Mouse (Mus musculus) hindbrain, embryonic 12.5 days (tissue): ENCODE measurements around the gene Fam20a. TPM values are rescaled to one million over a fixed set of nuclear protein-coding genes. Genes with fewer than 3 reads are reported as not detected.

ENCODE experiments used
- ATAC-seq: fragments of 200-750 bp; cut with Nextera tagmentation; 2 replicates; pipeline ENCODE4 v1.8.0; 2017; ENCODE audit warnings: moderate TSS enrichment; ENCODE audit not compliant: low FRiP score
- H3K27ac ChIP-seq: fragments of 300-500 bp; sonication (generic); 2 replicates; pipeline ENCODE4 v1.5.1; 2016; ENCODE audit warnings: mild to moderate bottlenecking
- H3K27me3 ChIP-seq: fragments of 300-500 bp; sonication (generic); 2 replicates; pipeline ENCODE4 v1.6.1; 2016; ENCODE audit warnings: mild to moderate bottlenecking
- H3K36me3 ChIP-seq: fragments of 300-500 bp; sonication (generic); 2 replicates; pipeline ENCODE4 v1.6.1; 2016; ENCODE audit warnings: mild to moderate bottlenecking
- H3K4me1 ChIP-seq: fragments of 300-500 bp; sonication (generic); 2 replicates; pipeline ENCODE4 v1.6.1; 2016
- H3K4me2 ChIP-seq: fragments of 300-500 bp; sonication (generic); replicated peaks from 2 replicates; pipeline ENCODE4 v1.6.1; 2016; ENCODE audit warnings: mild to moderate bottlenecking
- H3K4me3 ChIP-seq: fragments of 300-500 bp; sonication (generic); 2 replicates; pipeline ENCODE4 v1.5.1; 2016; ENCODE audit warnings: mild to moderate bottlenecking
- H3K9ac ChIP-seq: fragments of 300-500 bp; sonication (generic); 2 replicates; pipeline ENCODE4 v1.6.1; 2016; ENCODE audit warnings: mild to moderate bottlenecking, moderate library complexity
- H3K9me3 ChIP-seq: fragments of 300-500 bp; sonication (generic); replicated peaks from 2 replicates; pipeline ENCODE4 v1.6.1; 2016; ENCODE audit warnings: mild to moderate bottlenecking
- WGBS: fragments of 180-500 bp; shearing (Covaris S2); methylation state at CpG from one replicate; pipeline ENCODE4 v1.1.7; 2016; 5-methylcytosine and 5-hydroxymethylcytosine counted together
- polyA plus RNA-seq: library from polyadenylated mRNA; unstranded; fragments of >200 nt; fragmentation: Nextera tagmentation; extraction: Ambion mirVana; gene quantifications from 2 replicates; pipeline ENCODE4 v1.2.1, GENCODE M21; 2016

The Fam20a gene
- polyA plus RNA-seq, 1 experiment from 2014 or later = 4.8 TPM

DNA sequence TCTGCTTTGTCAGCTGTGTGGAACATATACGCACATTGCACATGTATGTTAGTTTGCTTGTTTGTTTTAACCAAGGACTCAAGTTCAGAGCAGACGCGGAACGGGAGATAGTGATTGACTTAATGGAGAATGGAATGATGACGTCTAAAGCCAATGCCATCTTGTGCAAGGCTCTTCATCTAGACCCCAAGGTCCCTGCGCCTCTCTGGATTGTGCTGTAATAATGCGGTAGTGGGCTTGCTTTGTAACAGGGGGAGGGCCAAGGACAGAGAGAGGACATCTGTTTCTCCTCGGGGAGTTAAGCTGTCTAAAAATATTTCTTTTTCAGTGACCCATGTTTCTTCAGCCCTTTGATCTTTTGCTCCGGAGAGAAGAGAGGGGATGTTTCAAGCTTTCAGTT, 87.2 kb downstream of the Fam20a start:
- Histone ChIP-seq H3K9me3 (no peaks in the 10 kb centered on the region), H3K4me3 (no peak overlapping the region), H3K4me1 (no peaks in the 10 kb centered on the region), H3K9ac (no peak overlapping the region), H3K27ac (no peak overlapping the region), H3K4me2 (no peak overlapping the region), H3K36me3 (no peaks in the 10 kb centered on the region), H3K27me3 (no peaks in the 10 kb centered on the region)
- 77% methylated on average over 9 of the region's 9 CpGs for WGBS
- no peak for ATAC-seq

DNA sequence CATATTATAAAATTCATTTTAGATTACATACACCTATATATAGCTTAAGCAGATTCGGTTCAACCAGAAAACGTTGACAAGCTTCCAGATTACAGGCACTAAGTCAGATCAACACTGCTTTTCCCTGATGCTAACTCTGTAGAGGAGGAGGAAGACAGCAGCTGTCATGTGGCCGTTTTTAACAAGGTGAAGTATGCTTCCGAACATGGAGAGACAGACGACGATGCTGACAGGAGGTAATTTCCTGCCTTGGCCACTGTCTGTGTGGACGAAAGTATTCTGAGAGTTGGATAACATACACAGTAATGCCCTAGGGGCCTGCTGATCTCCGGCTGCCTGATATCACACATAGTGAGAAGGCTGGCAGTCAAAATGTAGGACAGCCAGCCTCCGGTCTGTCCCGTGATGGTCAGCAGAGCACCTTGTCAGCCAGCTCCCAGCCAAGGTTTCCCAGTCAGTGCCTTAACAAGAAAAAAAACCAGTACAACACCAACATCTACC, 93.0 kb downstream of the Fam20a start:
- H3K4me3 ChIP-seq = no peak overlapping the region
- H3K27me3 ChIP-seq = no peaks in the 10 kb centered on the region
- ATAC-seq = no peak
- H3K9ac ChIP-seq = no peak overlapping the region
- WGBS = 70% methylated on average over 10 of the region's 10 CpGs
- H3K4me1 ChIP-seq = no peaks in the 10 kb centered on the region
- no peaks in the 10 kb centered on the region for H3K36me3 ChIP-seq
- no peaks in the 10 kb centered on the region for H3K9me3 ChIP-seq
- H3K4me2 ChIP-seq = no peak overlapping the region
- no peak overlapping the region for H3K27ac ChIP-seq

GRCm38 (mm10) chr11:109628099-109628498, 94.0 kb downstream of the Fam20a start:
- Histone ChIP-seq H3K4me3 (no peak overlapping the region), H3K27me3 (no peaks in the 10 kb centered on the region), H3K27ac (no peak overlapping the region), H3K4me2 (no peak overlapping the region), H3K9me3 (no peaks in the 10 kb centered on the region), H3K9ac (no peak overlapping the region), H3K4me1 (no peaks in the 10 kb centered on the region), H3K36me3 (no peaks in the 10 kb centered on the region)
- no peak for ATAC-seq
- WGBS = 85% methylated on average over 3 of the region's 3 CpGs

GRCm38 (mm10) chr11:109627648-109628047, 94.4 kb downstream of the Fam20a start:
- H3K4me3 ChIP-seq = no peak overlapping the region
- no peak for ATAC-seq
- WGBS = 91% methylated on average over 4 of the region's 4 CpGs

GRCm38 (mm10) chr11:109623238-109623637, 98.8 kb downstream of the Fam20a start:
- no peak overlapping the region for H3K4me3 ChIP-seq
- no peaks in the 10 kb centered on the region for H3K9me3 ChIP-seq
- no peak overlapping the region for H3K9ac ChIP-seq
- H3K27me3 ChIP-seq = no peaks in the 10 kb centered on the region
- ATAC-seq = no peak
- H3K4me2 ChIP-seq = no peak overlapping the region
- H3K4me1 ChIP-seq = 0 out of 2 replicates have a peak, but pooled peaks cover 3% of the 10 kb centered on the region
- no peaks in the 10 kb centered on the region for H3K36me3 ChIP-seq
- no peak overlapping the region for H3K27ac ChIP-seq
- WGBS = 84% methylated on average over 7 of the region's 7 CpGs

More at GRCm38 (mm10) chr11:109627648-109628047, 94.4 kb downstream of the Fam20a start:
- H3K36me3 ChIP-seq = no peaks in the 10 kb centered on the region
- no peaks in the 10 kb centered on the region for H3K4me1 ChIP-seq
- no peak overlapping the region for H3K4me2 ChIP-seq
- H3K27ac ChIP-seq = no peak overlapping the region
- no peak overlapping the region for H3K9ac ChIP-seq
- no peaks in the 10 kb centered on the region for H3K9me3 ChIP-seq
- no peaks in the 10 kb centered on the region for H3K27me3 ChIP-seq

- no peak overlapping the region for H3K9ac ChIP-seq
- no peaks in the 10 kb centered on the region for H3K27me3 ChIP-seq
- H3K4me1 ChIP-seq = 0 out of 2 replicates have a peak, but pooled peaks cover 3% of the 10 kb centered on the region
- no peak overlapping the region for H3K4me3 ChIP-seq
- no peak overlapping the region for H3K27ac ChIP-seq
- WGBS = 45% methylated on average over 15 of the region's 15 CpGs
- no peaks in the 10 kb centered on the region for H3K9me3 ChIP-seq
- no peaks in the 10 kb centered on the region for H3K36me3 ChIP-seq
- no peak for ATAC-seq
- peak overlapping the region; percentile 22; the same call in 1 of the 2 replicates for H3K4me2 ChIP-seq
Observed at GRCm38 (mm10) chr11:109622518-109623037, 99.5 kb downstream of the Fam20a start.

DNA sequence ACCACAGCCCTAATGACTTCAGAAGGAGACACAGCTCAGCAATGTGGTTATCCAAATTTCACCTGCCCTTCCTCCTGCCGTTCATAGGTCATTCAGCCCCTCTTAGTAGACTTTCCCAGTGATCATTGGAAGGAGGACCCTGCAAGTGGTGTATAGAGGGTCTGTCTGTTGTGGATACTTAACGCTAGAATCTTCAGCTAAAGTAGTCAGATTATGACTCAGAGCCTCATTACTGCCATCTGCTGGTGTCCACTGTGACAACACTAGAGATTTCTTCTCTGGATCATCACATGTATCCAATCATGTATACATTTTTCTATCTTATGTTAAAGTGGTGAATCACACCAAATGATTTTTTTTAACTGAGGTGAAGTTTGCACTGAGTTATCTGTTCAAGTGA, 100.9 kb downstream of the Fam20a start:
- Histone ChIP-seq H3K4me1 (0 out of 2 replicates have a peak, but pooled peaks cover 3% of the 10 kb centered on the region), H3K36me3 (no peaks in the 10 kb centered on the region), H3K4me3 (no peak overlapping the region), H3K27me3 (no peaks in the 10 kb centered on the region), H3K9ac (no peak overlapping the region), H3K9me3 (no peaks in the 10 kb centered on the region), H3K27ac (no peak overlapping the region), H3K4me2 (no peak overlapping the region)
- 15% methylated on average over 2 of the region's 2 CpGs for WGBS
- ATAC-seq = no peak

- Histone ChIP-seq H3K9ac (no peak overlapping the region), H3K4me3 (no peak overlapping the region), H3K4me1 (0 out of 2 replicates have a peak, but pooled peaks cover 3% of the 10 kb centered on the region), H3K36me3 (no peaks in the 10 kb centered on the region), H3K27ac (no peak overlapping the region), H3K9me3 (no peaks in the 10 kb centered on the region), H3K27me3 (no peaks in the 10 kb centered on the region), H3K4me2 (no peak overlapping the region)
- 87% methylated on average over 6 of the region's 6 CpGs for WGBS
- ATAC-seq = no peak
Observed at GRCm38 (mm10) chr11:109620356-109620755, 101.7 kb downstream of the Fam20a start.

Other genes with a start within 250 kb of the Fam20a start
- 4.7 and 5.9 TPM in 2 replicates for gene Arsg, start 248.9 kb downstream of the Fam20a start, polyA plus RNA-seq
- 4.0 and 4.6 TPM in 2 replicates for gene Slc16a6, start 248.7 kb downstream of the Fam20a start, polyA plus RNA-seq
- gene Wipi1, start 110.3 kb downstream of the Fam20a start, polyA plus RNA-seq = 25.1 and 27.5 TPM in 2 replicates
- gene Prkar1a, start 72.9 kb downstream of the Fam20a start, polyA plus RNA-seq = 450 and 504 TPM in 2 replicates
- not detected in 2 replicates for gene 1700012B07Rik, start 105.8 kb upstream of the Fam20a start, polyA plus RNA-seq